Mouse (Mus musculus) limb, embryonic 14.5 days (tissue): Measurements from ENCODE around the gene Vwc2. TPM values are rescaled to one million over a fixed set of nuclear protein-coding genes. Genes with fewer than 3 reads are reported as not detected.

ENCODE experiments used
- ATAC-seq: fragments of 200-750 bp; cut with Nextera tagmentation; 2 replicates; pipeline ENCODE4 v1.8.0; 2017; ENCODE audit warnings: low read depth, moderate number of reproducible peaks, moderate TSS enrichment; ENCODE audit not compliant: low FRiP score
- DNase-seq: peaks from one replicate; pipeline ENCODE4 v3.0.0-alpha.2; 2015; ENCODE audit warnings: low spot score
- H3K27ac ChIP-seq: fragments of 300-500 bp; sonication (generic); replicated peaks from 2 replicates; pipeline ENCODE4 v1.5.1; 2014; ENCODE audit warnings: low read depth, mild to moderate bottlenecking, low read length, moderate library complexity, mixed read lengths
- H3K27me3 ChIP-seq: fragments of 300-500 bp; sonication (generic); 2 replicates; pipeline ENCODE4 v1.6.1; 2014; ENCODE audit warnings: low read length, mixed read lengths; ENCODE audit not compliant: control insufficient read depth, insufficient read depth
- H3K36me3 ChIP-seq: fragments of 300-500 bp; sonication (generic); 2 replicates; pipeline ENCODE4 v1.6.1; 2014; ENCODE audit warnings: mild to moderate bottlenecking, low read length, moderate library complexity, mixed read lengths; ENCODE audit not compliant: control insufficient read depth, insufficient read depth
- H3K4me1 ChIP-seq: fragments of 300-500 bp; sonication (generic); 2 replicates; pipeline ENCODE4 v1.6.1; 2014; ENCODE audit warnings: antibody characterized with exemption, low read length, mixed read lengths; ENCODE audit not compliant: control insufficient read depth, insufficient read depth
- H3K4me2 ChIP-seq: fragments of 300-500 bp; sonication (generic); replicated peaks from 2 replicates; pipeline ENCODE4 v1.6.1; 2014; ENCODE audit warnings: low read depth, mild to moderate bottlenecking, low read length, moderate library complexity; ENCODE audit not compliant: severe bottlenecking
- H3K4me3 ChIP-seq: fragments of 300-500 bp; sonication (generic); replicated peaks from 2 replicates; pipeline ENCODE4 v1.5.1; 2014; ENCODE audit warnings: low read length
- H3K9ac ChIP-seq: fragments of 300-500 bp; sonication (generic); 2 replicates; pipeline ENCODE4 v1.6.1; 2014; ENCODE audit warnings: mild to moderate bottlenecking, low read depth, low read length, moderate library complexity; ENCODE audit not compliant: severe bottlenecking
- H3K9me3 ChIP-seq: fragments of 300-500 bp; sonication (generic); 2 replicates; pipeline ENCODE4 v1.6.1; 2016; ENCODE audit warnings: low read length; ENCODE audit not compliant: control insufficient read depth
- POLR2A ChIP-seq: fragments of 200-500 bp; IDR thresholded peaks from 2 replicates; pipeline ENCODE4 v1.8.0; 2012; ENCODE audit warnings: inconsistent platforms, mild to moderate bottlenecking, moderate library complexity, borderline replicate concordance; ENCODE audit not compliant: insufficient read depth, insufficient read length; ENCODE audit errors: extremely low read depth
- WGBS: fragments of 180-500 bp; shearing (Covaris S2); extraction: QIAGEN DNeasy Blood & Tissue Kit; methylation state at CpG from one replicate; pipeline ENCODE4 v1.1.7; 2014; 5-methylcytosine and 5-hydroxymethylcytosine counted together
- polyA plus RNA-seq, 2 experiments: library from polyadenylated mRNA; depleted of rRNA in 1 of 2; stranded (reverse) in 1 of 2; unstranded in 1 of 2; fragments of >200 nt; fragmentation: Nextera tagmentation in 1 of 2; extraction: Ambion mirVana in 1 of 2; gene quantifications; 2 replicates each; pipeline versions ENCODE4 v1.2.1 to v1.2.3; 2012 to 2014

Vwc2 gene
- polyA plus RNA-seq, 2 experiments: 4.5 to 7.2 TPM

DNA sequence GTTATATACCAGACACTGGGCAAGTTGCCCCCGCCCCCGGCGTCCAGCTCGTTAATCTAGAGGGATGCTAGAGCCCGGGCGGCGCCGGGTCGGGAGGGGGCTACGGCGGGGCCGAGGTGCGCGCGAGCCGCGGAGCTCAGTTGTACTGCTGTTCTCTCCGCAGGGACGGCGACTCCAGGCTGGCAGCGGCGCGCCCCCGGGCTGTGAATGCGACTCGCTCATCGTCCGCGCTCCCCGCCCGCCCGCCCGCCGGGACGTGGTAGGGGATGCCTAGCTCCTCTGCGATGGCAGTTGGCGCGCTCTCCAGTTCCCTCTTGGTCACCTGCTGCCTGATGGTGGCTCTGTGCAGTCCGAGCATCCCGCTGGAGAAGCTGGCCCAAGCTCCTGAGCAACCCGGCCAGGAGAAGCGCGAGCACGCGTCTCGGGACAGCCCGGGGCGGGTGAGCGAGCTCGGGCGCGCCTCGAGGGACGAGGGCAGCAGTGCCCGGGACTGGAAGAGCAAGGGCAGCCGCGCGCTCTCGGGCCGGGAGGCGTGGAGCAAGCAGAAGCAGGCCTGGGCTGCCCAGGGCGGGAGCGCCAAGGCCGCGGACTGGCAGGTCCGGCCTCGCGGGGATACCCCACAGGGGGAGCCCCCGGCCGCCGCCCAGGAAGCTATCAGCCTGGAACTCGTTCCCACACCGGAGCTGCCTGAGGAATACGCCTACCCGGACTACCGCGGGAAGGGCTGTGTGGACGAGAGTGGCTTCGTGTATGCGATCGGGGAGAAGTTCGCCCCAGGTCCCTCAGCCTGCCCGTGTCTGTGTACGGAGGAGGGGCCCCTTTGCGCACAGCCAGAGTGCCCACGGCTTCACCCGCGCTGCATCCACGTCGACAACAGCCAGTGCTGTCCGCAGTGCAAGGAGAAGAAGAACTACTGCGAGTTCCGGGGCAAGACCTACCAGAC lies 1.9 kb downstream of the Vwc2 start:
- Histone ChIP-seq H3K27me3 (peaks cover 49% of the 10 kb centered on the region), H3K4me2 (peak overlapping the region; percentile 89), H3K36me3 (no peaks in the 10 kb centered on the region), H3K9ac (peak overlapping the region; percentile 47), H3K4me1 (peaks cover 8% of the 10 kb centered on the region), H3K4me3 (peak overlapping the region; percentile 48), H3K9me3 (no peaks in the 10 kb centered on the region), H3K27ac (no peak overlapping the region)
- ATAC-seq (peak; percentile 24; the same call in 1 of the 2 replicates), DNase-seq (no peak)
- 2% methylated on average over 70 of the region's 93 CpGs for WGBS
- TF ChIP-seq POLR2A: no peak

DNA sequence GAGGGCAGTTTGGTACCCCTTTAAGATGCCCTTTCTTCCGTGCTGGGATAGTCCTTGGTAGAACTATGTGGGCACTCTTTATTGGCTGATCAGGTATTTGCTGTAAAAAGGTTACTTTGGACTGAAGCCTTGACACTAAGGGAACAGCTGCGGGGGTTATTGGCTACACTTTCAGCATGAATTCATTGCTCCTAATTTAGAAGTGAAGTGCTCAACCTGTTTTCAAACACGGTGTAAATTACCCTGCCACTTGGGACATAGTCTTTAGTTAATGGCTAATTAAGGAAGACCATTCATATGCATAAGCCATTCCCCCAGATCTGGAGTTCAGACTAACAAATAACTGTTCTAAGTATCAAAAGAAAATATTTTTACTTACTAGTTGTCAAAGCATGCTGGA lies 2.7 kb downstream of the Vwc2 start:
- ATAC-seq: no peak
- peaks cover 8% of the 10 kb centered on the region for H3K4me1 ChIP-seq
- H3K4me3 ChIP-seq: peak overlapping the region; percentile 48
- 2% methylated on average over 3 of the region's 3 CpGs for WGBS
- H3K9me3 ChIP-seq: no peaks in the 10 kb centered on the region
- no peak overlapping the region for H3K27ac ChIP-seq
- no peak for TF ChIP-seq POLR2A
- peaks cover 49% of the 10 kb centered on the region for H3K27me3 ChIP-seq
- no peaks in the 10 kb centered on the region for H3K36me3 ChIP-seq
- peak overlapping the region; percentile 89; the same call in 1 of the 2 replicates for H3K4me2 ChIP-seq
- no peak for DNase-seq
- no peak overlapping the region for H3K9ac ChIP-seq

DNA sequence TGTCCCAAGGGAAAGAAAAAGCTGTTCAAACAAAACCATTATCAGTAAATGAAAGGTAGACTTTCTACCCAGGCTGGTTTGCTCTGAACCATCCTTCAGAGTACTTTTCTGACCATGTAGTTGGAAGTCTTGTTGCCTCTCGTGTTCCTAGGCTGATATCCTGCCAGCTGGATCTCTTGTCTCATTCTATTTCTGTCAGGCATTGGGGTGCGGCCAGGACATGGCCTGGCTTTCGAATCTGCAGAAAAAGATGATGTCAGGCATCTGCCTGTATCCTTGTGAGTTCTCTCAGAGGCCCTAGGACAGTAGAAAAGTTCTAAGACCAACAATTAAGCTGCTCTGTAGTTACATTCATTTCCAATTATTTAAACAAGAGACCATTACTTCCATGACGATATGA lies 8.8 kb downstream of the Vwc2 start:
- WGBS: 68% methylated on average over 4 of the region's 4 CpGs
- ATAC-seq: no peak

DNA sequence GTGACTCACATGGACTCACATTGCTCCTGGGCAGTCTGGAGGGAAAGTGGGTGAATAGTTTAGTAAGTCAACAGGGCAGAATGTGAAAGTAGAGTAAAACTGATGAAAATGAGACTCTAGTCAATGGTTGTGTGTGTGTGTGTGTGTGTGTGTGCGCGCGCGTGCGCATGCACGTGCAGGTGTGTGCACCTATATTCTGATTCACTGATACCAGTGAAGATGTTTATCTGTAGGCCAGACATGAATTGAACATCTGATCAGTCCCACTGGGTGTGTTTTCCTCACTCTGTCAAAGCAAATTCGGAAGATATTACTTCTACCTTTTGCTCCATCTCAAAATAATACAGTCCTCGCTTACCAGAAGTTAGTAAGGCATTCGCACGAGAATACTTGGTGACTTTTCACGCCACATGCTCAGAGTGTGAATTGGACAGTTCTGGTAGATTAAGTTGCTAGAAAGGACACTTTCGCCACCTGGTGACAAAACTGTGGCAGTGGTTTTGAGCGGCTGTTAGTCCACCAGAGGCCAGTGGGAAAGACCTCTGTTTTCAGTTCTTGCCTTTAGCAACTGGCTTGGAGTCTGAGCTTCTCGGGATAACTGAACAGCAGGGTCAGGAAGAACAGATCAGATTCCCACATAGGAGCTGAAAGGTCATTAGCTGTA lies 17.5 kb downstream of the Vwc2 start:
- ATAC-seq (peak; percentile 76), DNase-seq (peak; percentile 77)
- no peak for TF ChIP-seq POLR2A
- no peak overlapping the region for H3K27ac ChIP-seq
- no peaks in the 10 kb centered on the region for H3K36me3 ChIP-seq
- no peaks in the 10 kb centered on the region for H3K9me3 ChIP-seq
- no peak overlapping the region for H3K4me2 ChIP-seq
- H3K27me3 ChIP-seq: no peaks in the 10 kb centered on the region
- 56% methylated on average over 14 of the region's 14 CpGs for WGBS
- H3K4me1 ChIP-seq: no peaks in the 10 kb centered on the region
- no peak overlapping the region for H3K4me3 ChIP-seq
- no peak overlapping the region for H3K9ac ChIP-seq

More for the DNA sequence above, 8.8 kb downstream of the Vwc2 start:
- Histone ChIP-seq H3K4me1 (no peaks in the 10 kb centered on the region), H3K27ac (no peak overlapping the region), H3K9ac (no peak overlapping the region), H3K27me3 (no peaks in the 10 kb centered on the region), H3K4me2 (no peak overlapping the region), H3K36me3 (no peaks in the 10 kb centered on the region), H3K9me3 (no peaks in the 10 kb centered on the region), H3K4me3 (no peak overlapping the region)
- no peak for TF ChIP-seq POLR2A
- no peak for DNase-seq

DNA sequence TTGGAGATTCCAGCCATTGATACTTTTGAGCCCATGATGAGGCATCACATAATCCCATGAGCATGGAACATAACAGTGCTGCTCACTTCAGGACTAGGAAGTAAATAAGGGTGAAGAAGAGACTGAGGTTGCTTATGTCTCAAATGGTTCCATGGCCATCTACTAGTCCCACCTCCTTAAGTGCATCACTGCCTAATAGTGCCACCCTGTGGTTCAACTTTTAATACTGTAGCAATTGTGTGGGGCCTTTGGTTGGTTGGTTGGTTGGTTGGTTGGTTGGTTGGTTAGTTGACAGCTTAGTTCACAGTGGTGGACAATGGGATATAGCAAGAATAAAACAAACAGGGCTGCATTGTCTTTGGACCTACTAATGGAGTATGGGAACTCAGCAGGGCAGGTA lies 26.6 kb downstream of the Vwc2 start:
- Histone ChIP-seq H3K4me2 (no peak overlapping the region), H3K27ac (no peak overlapping the region), H3K4me1 (no peaks in the 10 kb centered on the region), H3K4me3 (no peak overlapping the region), H3K36me3 (no peaks in the 10 kb centered on the region), H3K9me3 (no peaks in the 10 kb centered on the region), H3K9ac (no peak overlapping the region), H3K27me3 (no peaks in the 10 kb centered on the region)
- TF ChIP-seq POLR2A: no peak
- ATAC-seq (no peak), DNase-seq (no peak)
